Comparison of ENCODE assay signal across 15 mouse cellular contexts in genomic region chr9:98373358-98373757, GRCm38 (mm10). TPM values are rescaled to one million over a fixed set of nuclear protein-coding genes. Genes with fewer than 3 reads are reported as not detected.
DNase-seq lines count a peak whose midpoint lies in the region; ATAC-seq and TF ChIP-seq lines count a peak whose summit lies in the region.
"Had no signal": no experiment of that assay in that cellular context is flagged by ENCODE, and none has a peak within 500 bp of the region (broad histone marks: within the 10 kb centered on the region; RNA-seq: fewer than 3 reads in every experiment).

No protein-coding gene starts in this region.

- H3K27ac ChIP-seq in kidney, postnatal 0 days, result no peak overlapping the region
- no peak overlapping the region for H3K27ac ChIP-seq in kidney, embryonic 15.5 days
- no peak overlapping the region for H3K27ac ChIP-seq in midbrain, postnatal 0 days (ENCODE audit: low read depth, low read length)
- H3K27ac ChIP-seq in midbrain, embryonic 14.5 days (replicated peaks; ENCODE audit: low read depth, low read length), result no peak overlapping the region
- H3K27ac ChIP-seq: forebrain, embryonic 10.5 days; hindbrain, embryonic 14.5 days had no signal

- no peak overlapping the region for H3K4me2 ChIP-seq in kidney, postnatal 0 days (ENCODE audit: low read length)
- H3K4me2 ChIP-seq in kidney, embryonic 15.5 days, result no peak overlapping the region
- no peak overlapping the region for H3K4me2 ChIP-seq in midbrain, postnatal 0 days (ENCODE audit: low read depth, low read length, poor library complexity, severe bottlenecking)
- no peak overlapping the region for H3K4me2 ChIP-seq in midbrain, embryonic 14.5 days (ENCODE audit: low read length)
- H3K4me2 ChIP-seq: hindbrain, embryonic 14.5 days had no signal

- WGBS in kidney, postnatal 0 days, result 95% methylated on average over 5 of the region's 5 CpGs
- 92% methylated on average over 5 of the region's 5 CpGs for WGBS in kidney, embryonic 15.5 days
- WGBS in midbrain, postnatal 0 days, result 95% methylated on average over 5 of the region's 5 CpGs
- WGBS in midbrain, embryonic 14.5 days, result 95% methylated on average over 5 of the region's 5 CpGs

- peak; percentile 36; the same call in 1 of the 2 replicates for TF ChIP-seq CTCF in kidney, postnatal 0 days (IDR thresholded peaks at IDR 0.05; ENCODE audit: low read depth)
- TF ChIP-seq CTCF in midbrain, postnatal 0 days (IDR thresholded peaks at IDR 0.05), result peak; percentile 35

- H3K4me3 ChIP-seq in kidney, postnatal 0 days (replicated peaks; ENCODE audit: low read depth, low read length), result no peak overlapping the region
- H3K4me3 ChIP-seq in kidney, embryonic 15.5 days (replicated peaks), result no peak overlapping the region
- no peak overlapping the region for H3K4me3 ChIP-seq in midbrain, postnatal 0 days (ENCODE audit: low read depth, low read length)
- no peak overlapping the region for H3K4me3 ChIP-seq in midbrain, embryonic 14.5 days (replicated peaks; ENCODE audit: low read depth, low read length)
- H3K4me3 ChIP-seq: forebrain, embryonic 10.5 days; myocyte had no signal

- no peaks in the 10 kb centered on the region for H3K27me3 ChIP-seq in kidney, postnatal 0 days (ENCODE audit: insufficient read depth, low read length)
- no peaks in the 10 kb centered on the region for H3K27me3 ChIP-seq in kidney, embryonic 15.5 days
- no peaks in the 10 kb centered on the region for H3K27me3 ChIP-seq in midbrain, postnatal 0 days (ENCODE audit: insufficient read depth, low read length)
- no peaks in the 10 kb centered on the region for H3K27me3 ChIP-seq in midbrain, embryonic 14.5 days (ENCODE audit: control insufficient read depth, insufficient read depth, low read length)

- no peaks in the 10 kb centered on the region for H3K4me1 ChIP-seq in kidney, postnatal 0 days (replicated peaks; ENCODE audit: insufficient read depth, low read length)
- H3K4me1 ChIP-seq in kidney, embryonic 15.5 days, result peaks cover 10% of the 10 kb centered on the region
- 0 out of 2 replicates have a peak, but pooled peaks cover 5% of the 10 kb centered on the region for H3K4me1 ChIP-seq in midbrain, postnatal 0 days (ENCODE audit: insufficient read depth, low read length)
- H3K4me1 ChIP-seq in midbrain, embryonic 14.5 days (ENCODE audit: control insufficient read depth, insufficient read depth, low read length), result 0 out of 2 replicates have a peak, but pooled peaks cover 6% of the 10 kb centered on the region

- no peak for ATAC-seq in kidney, postnatal 0 days (replicated peaks; ENCODE audit: low FRiP score, low read depth)
- no peak for ATAC-seq in kidney, embryonic 15.5 days (replicated peaks; ENCODE audit: low FRiP score)
- no peak for ATAC-seq in midbrain, postnatal 0 days (ENCODE audit: low FRiP score)
- no peak for ATAC-seq in midbrain, embryonic 14.5 days (ENCODE audit: low FRiP score, low TSS enrichment)

- H3K36me3 ChIP-seq in kidney, postnatal 0 days (ENCODE audit: insufficient read depth, low read length), result no peaks in the 10 kb centered on the region
- no peaks in the 10 kb centered on the region for H3K36me3 ChIP-seq in kidney, embryonic 15.5 days
- H3K36me3 ChIP-seq in midbrain, postnatal 0 days (ENCODE audit: insufficient read depth, low read length), result no peaks in the 10 kb centered on the region
- no peaks in the 10 kb centered on the region for H3K36me3 ChIP-seq in midbrain, embryonic 14.5 days (ENCODE audit: control insufficient read depth, insufficient read depth, low read length)
- H3K36me3 ChIP-seq: forebrain, embryonic 10.5 days had no signal

- no peak for DNase-seq in kidney, postnatal 0 days (ENCODE audit: low spot score)
- DNase-seq in midbrain, postnatal 0 days (ENCODE audit: low spot score), result no peak
- DNase-seq in midbrain, embryonic 14.5 days, result no peak
- DNase-seq in ZHBTc4 (ENCODE audit: low read depth, low spot score), result peak; percentile 67
- no peak for DNase-seq in adrenal gland, postnatal 25 days
- no peak for DNase-seq in retina, embryonic 14.5 days (ENCODE audit: low spot score)
- DNase-seq: cerebellum, adult 8-10 months; heart, adult 18-20 months; kidney, adult 9 months; right cerebral cortex, postnatal 25 days; thymus, adult 2 months had no signal

- H3K9ac ChIP-seq in kidney, postnatal 0 days (ENCODE audit: low read depth, low read length), result no peak overlapping the region
- H3K9ac ChIP-seq in kidney, embryonic 15.5 days, result no peak overlapping the region
- H3K9ac ChIP-seq in midbrain, postnatal 0 days (replicated peaks; ENCODE audit: low read length, poor library complexity, severe bottlenecking), result no peak overlapping the region
- no peak overlapping the region for H3K9ac ChIP-seq in midbrain, embryonic 14.5 days (replicated peaks; ENCODE audit: low read length)
- H3K9ac ChIP-seq: hindbrain, embryonic 14.5 days had no signal

- no peaks in the 10 kb centered on the region for H3K9me3 ChIP-seq in kidney, postnatal 0 days (replicated peaks; ENCODE audit: low read length)
- no peaks in the 10 kb centered on the region for H3K9me3 ChIP-seq in kidney, embryonic 15.5 days (replicated peaks)
- no peaks in the 10 kb centered on the region for H3K9me3 ChIP-seq in midbrain, postnatal 0 days (ENCODE audit: low read length)
- H3K9me3 ChIP-seq in midbrain, embryonic 14.5 days (ENCODE audit: control insufficient read depth, low read length), result no peaks in the 10 kb centered on the region
- H3K9me3 ChIP-seq: forebrain, embryonic 10.5 days had no signal

RNA-seq across cellular contexts. Expression of gene Rbp1, which starts 49.4 kb away (rescaled TPM):
- polyA plus RNA-seq in kidney, postnatal 0 days (2015; fragmentation: Nextera tagmentation; extraction: Ambion mirVana), result 112 and 113 TPM in 2 replicates
- 117 and 118 TPM in 2 replicates for polyA plus RNA-seq in kidney, embryonic 15.5 days (2015; fragmentation: Nextera tagmentation; extraction: Ambion mirVana)
- total RNA-seq in midbrain, postnatal 0 days (2014; rRNA removed), result 10.5 and 11.5 TPM in 2 replicates
- 27.6 and 30.0 TPM in 2 replicates for polyA plus RNA-seq in midbrain, postnatal 0 days (2015; fragmentation: Nextera tagmentation; extraction: Ambion mirVana)
- 15.4 and 26.1 TPM in 2 replicates for polyA plus RNA-seq in midbrain, embryonic 14.5 days (2014; fragmentation: Nextera tagmentation; extraction: Ambion mirVana)
- 2.5 and 5.2 TPM in 2 replicates for total RNA-seq in adrenal gland, postnatal 25 days (2021)
